Mouse (Mus musculus): ENCODE data around the gene Cachd1.

DNA sequence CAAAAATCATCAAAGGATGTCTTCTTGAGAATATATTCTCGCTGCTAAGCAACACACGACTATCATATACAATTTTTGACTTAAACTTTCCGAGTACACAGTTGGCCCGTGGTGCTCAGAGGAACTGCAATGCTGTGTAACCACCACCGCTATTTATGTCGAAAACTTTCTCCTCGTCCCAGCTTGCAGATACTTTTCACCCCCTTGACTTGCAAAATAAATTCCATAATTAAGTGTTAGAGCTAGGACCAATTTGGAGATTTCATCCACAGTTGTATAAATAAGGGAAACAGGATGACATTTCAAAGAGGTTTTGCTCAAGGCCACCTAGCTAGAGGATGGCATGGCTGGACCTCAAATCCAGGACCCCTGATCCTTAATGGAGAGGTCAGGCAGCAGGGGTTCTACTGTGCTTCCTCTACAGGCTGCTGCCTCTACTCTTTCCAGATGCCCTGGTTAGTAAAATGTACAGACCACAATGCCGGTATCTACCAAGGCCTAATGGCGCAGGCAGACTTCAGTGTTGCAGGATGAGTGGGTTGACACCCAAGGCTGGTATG, 251.5 kb downstream of the Cachd1 start:
- no peak for TF ChIP-seq CTCF (IDR thresholded peaks at IDR 0.05; ENCODE audit: low read depth)
- no peak for TF ChIP-seq EP300 (IDR thresholded peaks at IDR 0.05; ENCODE audit: low read depth)

Data from liver, postnatal 0 days (tissue).